In genomic region chr15:79101531-79101930, GRCm38 (mm10) we compare ENCODE assay signal across 13 mouse cellular contexts. TPM values are rescaled to one million over a fixed set of nuclear protein-coding genes. Genes with fewer than 3 reads are reported as not detected.
DNase-seq lines count a peak whose midpoint lies in the region; ATAC-seq and TF ChIP-seq lines count a peak whose summit lies in the region.
"Had no signal": no experiment of that assay in that cellular context is flagged by ENCODE, and none has a peak within 500 bp of the region (broad histone marks: within the 10 kb centered on the region; RNA-seq: fewer than 3 reads in every experiment).

No protein-coding gene starts in this region.

- no peak for TF ChIP-seq CTCF in gastrocnemius, adult 2 months (IDR thresholded peaks at IDR 0.05)
- no peak for TF ChIP-seq CTCF in kidney, postnatal 0 days (IDR thresholded peaks at IDR 0.05; ENCODE audit: low read depth)

- no peaks in the 10 kb centered on the region for H3K9me3 ChIP-seq in kidney, postnatal 0 days (replicated peaks; ENCODE audit: low read length)
- no peaks in the 10 kb centered on the region for H3K9me3 ChIP-seq in kidney, embryonic 14.5 days (ENCODE audit: control insufficient read depth, low read length)
- H3K9me3 ChIP-seq in limb, embryonic 13.5 days, result no peaks in the 10 kb centered on the region

- ATAC-seq in kidney, postnatal 0 days (replicated peaks; ENCODE audit: low FRiP score, low read depth), result no peak
- no peak for ATAC-seq in kidney, embryonic 14.5 days (ENCODE audit: low FRiP score, low TSS enrichment)
- ATAC-seq in limb, embryonic 13.5 days (ENCODE audit: low FRiP score, low read depth), result no peak
- ATAC-seq in granulocyte monocyte progenitor cell, adult 5-6 weeks (replicated peaks; ENCODE audit: poor library complexity, severe bottlenecking), result no peak

- no peak overlapping the region for H3K4me2 ChIP-seq in kidney, postnatal 0 days (ENCODE audit: low read length)
- H3K4me2 ChIP-seq in kidney, embryonic 14.5 days (replicated peaks; ENCODE audit: low read depth, low read length), result no peak overlapping the region
- H3K4me2 ChIP-seq in limb, embryonic 13.5 days (replicated peaks), result no peak overlapping the region

- intact Hi-C loops in gastrocnemius, adult 2 months (cut with DNase I), result no loop called here

- 0 out of 2 replicates have a peak overlapping the region, but pooled peaks have one; percentile 4 for H3K9ac ChIP-seq in kidney, postnatal 0 days (ENCODE audit: low read depth, low read length)
- H3K9ac ChIP-seq in kidney, embryonic 14.5 days (ENCODE audit: low read depth, low read length), result no peak overlapping the region
- H3K9ac ChIP-seq in limb, embryonic 13.5 days, result 0 out of 2 replicates have a peak overlapping the region, but pooled peaks have one; percentile 43

- no peak for DNase-seq in gastrocnemius, adult 2 months
- DNase-seq in gastrocnemius, postnatal 10 days, result no peak
- no peak for DNase-seq in kidney, postnatal 0 days (ENCODE audit: low spot score)
- peak; percentile 76 for DNase-seq in brain, adult 2 months (ENCODE audit: low read depth, low spot score)
- DNase-seq in kidney, adult 18-20 months, result no peak
- DNase-seq: adrenal gland, postnatal 14 days; cerebellum, postnatal 25 days; kidney, adult 9 months had no signal

- H3K27me3 ChIP-seq in kidney, postnatal 0 days (ENCODE audit: insufficient read depth, low read length), result no peaks in the 10 kb centered on the region
- no peaks in the 10 kb centered on the region for H3K27me3 ChIP-seq in kidney, embryonic 14.5 days (ENCODE audit: control insufficient read depth, insufficient read depth, low read length)
- no peaks in the 10 kb centered on the region for H3K27me3 ChIP-seq in limb, embryonic 13.5 days

- no peak overlapping the region for H3K4me3 ChIP-seq in gastrocnemius, adult 2 months
- H3K4me3 ChIP-seq in kidney, postnatal 0 days (replicated peaks; ENCODE audit: low read depth, low read length), result no peak overlapping the region
- no peak overlapping the region for H3K4me3 ChIP-seq in kidney, embryonic 14.5 days (ENCODE audit: low read length)
- H3K4me3 ChIP-seq in limb, embryonic 13.5 days, result no peak overlapping the region
- H3K4me3 ChIP-seq: myocyte had no signal

- H3K4me1 ChIP-seq in kidney, postnatal 0 days (replicated peaks; ENCODE audit: insufficient read depth, low read length), result peaks cover 24% of the 10 kb centered on the region; the same call in 1 of the 2 replicates
- peaks cover 14% of the 10 kb centered on the region for H3K4me1 ChIP-seq in kidney, embryonic 14.5 days (ENCODE audit: control insufficient read depth, insufficient read depth, low read length)
- peaks cover 44% of the 10 kb centered on the region for H3K4me1 ChIP-seq in limb, embryonic 13.5 days

- H3K27ac ChIP-seq in gastrocnemius, adult 2 months, result peak overlapping the region; percentile 31; the same call in 1 of the 2 replicates
- no peak overlapping the region for H3K27ac ChIP-seq in kidney, postnatal 0 days
- H3K27ac ChIP-seq in kidney, embryonic 14.5 days (ENCODE audit: low read depth, low read length), result no peak overlapping the region
- peak overlapping the region; percentile 55 for H3K27ac ChIP-seq in limb, embryonic 13.5 days

- no peaks in the 10 kb centered on the region for H3K36me3 ChIP-seq in kidney, postnatal 0 days (ENCODE audit: insufficient read depth, low read length)
- no peaks in the 10 kb centered on the region for H3K36me3 ChIP-seq in kidney, embryonic 14.5 days (ENCODE audit: control insufficient read depth, insufficient read depth, low read length)
- H3K36me3 ChIP-seq in limb, embryonic 13.5 days, result no peaks in the 10 kb centered on the region; the same call in 1 of the 2 replicates

RNA-seq across cellular contexts. Expression of gene Micall1, which starts 7.2 kb away (rescaled TPM):
- 10 to 100 TPM; 11.2 to 14.5 TPM for total RNA-seq in gastrocnemius, adult 2 months (2021)
- 10 to 100 TPM; 17.4 to 20.4 TPM for total RNA-seq in gastrocnemius, postnatal 10 days (2021)
- 5.9 and 6.6 TPM in 2 replicates for polyA plus RNA-seq in kidney, postnatal 0 days (2015; fragmentation: Nextera tagmentation; extraction: Ambion mirVana)
- polyA plus RNA-seq in kidney, embryonic 14.5 days (2014; fragmentation: Nextera tagmentation; extraction: Ambion mirVana), result 6.5 and 7.2 TPM in 2 replicates
- polyA plus RNA-seq in limb, embryonic 13.5 days (2015; fragmentation: Nextera tagmentation; extraction: Ambion mirVana), result 8.9 and 10.6 TPM in 2 replicates
- total RNA-seq in granulocyte monocyte progenitor cell, adult 5-6 weeks (2014; fragmentation: Nextera tagmentation), result 7.6 and 13.5 TPM in 2 replicates
- total RNA-seq in granulocyte monocyte progenitor cell, adult 5-6 weeks (2017), result 4.1 and 7.1 TPM in 2 replicates

RNA-seq across cellular contexts. Expression of gene Eif3l, which starts 26.6 kb away (rescaled TPM):
- total RNA-seq in gastrocnemius, adult 2 months (2021), result 10 to 100 TPM; 53.6 to 54.0 TPM
- 10 to 100 TPM; 80.0 to 86.2 TPM for total RNA-seq in gastrocnemius, postnatal 10 days (2021)
- polyA plus RNA-seq in kidney, postnatal 0 days (2015; fragmentation: Nextera tagmentation; extraction: Ambion mirVana), result 199 and 218 TPM in 2 replicates
- polyA plus RNA-seq in kidney, embryonic 14.5 days (2014; fragmentation: Nextera tagmentation; extraction: Ambion mirVana), result 207 and 265 TPM in 2 replicates
- polyA plus RNA-seq in limb, embryonic 13.5 days (2015; fragmentation: Nextera tagmentation; extraction: Ambion mirVana), result 221 and 229 TPM in 2 replicates
- 228 and 235 TPM in 2 replicates for total RNA-seq in granulocyte monocyte progenitor cell, adult 5-6 weeks (2014; fragmentation: Nextera tagmentation)
- total RNA-seq in granulocyte monocyte progenitor cell, adult 5-6 weeks (2017), result 310 and 312 TPM in 2 replicates

RNA-seq across cellular contexts. Expression of gene Ankrd54, which starts 38.8 kb away (rescaled TPM):
- total RNA-seq in gastrocnemius, adult 2 months (2021), result 1 to 10 TPM; 4.5 to 5.1 TPM
- total RNA-seq in gastrocnemius, postnatal 10 days (2021), result 1 to 10 TPM; 6.1 to 8.6 TPM
- polyA plus RNA-seq in kidney, postnatal 0 days (2015; fragmentation: Nextera tagmentation; extraction: Ambion mirVana), result 42.5 and 42.6 TPM in 2 replicates
- polyA plus RNA-seq in kidney, embryonic 14.5 days (2014; fragmentation: Nextera tagmentation; extraction: Ambion mirVana), result 48.6 and 54.2 TPM in 2 replicates
- 51.9 and 52.8 TPM in 2 replicates for polyA plus RNA-seq in limb, embryonic 13.5 days (2015; fragmentation: Nextera tagmentation; extraction: Ambion mirVana)
- total RNA-seq in granulocyte monocyte progenitor cell, adult 5-6 weeks (2014; fragmentation: Nextera tagmentation), result 14.5 and 21.9 TPM in 2 replicates
- 14.0 and 20.8 TPM in 2 replicates for total RNA-seq in granulocyte monocyte progenitor cell, adult 5-6 weeks (2017)

RNA-seq across cellular contexts. Expression of gene Polr2f, which starts 39.3 kb away (rescaled TPM):
- 10 to 100 TPM; 61.0 to 87.7 TPM for total RNA-seq in gastrocnemius, adult 2 months (2021)
- 10 to 100 TPM; 73.5 to 80.9 TPM for total RNA-seq in gastrocnemius, postnatal 10 days (2021)
- polyA plus RNA-seq in kidney, postnatal 0 days (2015; fragmentation: Nextera tagmentation; extraction: Ambion mirVana), result 314 and 321 TPM in 2 replicates
- 352 and 434 TPM in 2 replicates for polyA plus RNA-seq in kidney, embryonic 14.5 days (2014; fragmentation: Nextera tagmentation; extraction: Ambion mirVana)
- 293 and 294 TPM in 2 replicates for polyA plus RNA-seq in limb, embryonic 13.5 days (2015; fragmentation: Nextera tagmentation; extraction: Ambion mirVana)
- 60.5 and 134 TPM in 2 replicates for total RNA-seq in granulocyte monocyte progenitor cell, adult 5-6 weeks (2014; fragmentation: Nextera tagmentation)
- 91.1 and 113 TPM in 2 replicates for total RNA-seq in granulocyte monocyte progenitor cell, adult 5-6 weeks (2017)

RNA-seq across cellular contexts. Expression of gene 1700088E04Rik, which starts 39.5 kb away (rescaled TPM):
- 1 to 10 TPM; 1.1 to 1.2 TPM for total RNA-seq in gastrocnemius, adult 2 months (2021)
- 1 to 10 TPM in 1 of 2 experiments, under 1 TPM in 1; 0.54 to 1.1 TPM for total RNA-seq in gastrocnemius, postnatal 10 days (2021)
- polyA plus RNA-seq in kidney, postnatal 0 days (2015; fragmentation: Nextera tagmentation; extraction: Ambion mirVana), result 12.9 and 15.2 TPM in 2 replicates
- polyA plus RNA-seq in kidney, embryonic 14.5 days (2014; fragmentation: Nextera tagmentation; extraction: Ambion mirVana), result 7.1 and 8.8 TPM in 2 replicates
- polyA plus RNA-seq in limb, embryonic 13.5 days (2015; fragmentation: Nextera tagmentation; extraction: Ambion mirVana), result 5.6 and 7.5 TPM in 2 replicates
- not detected in 2 replicates for total RNA-seq in granulocyte monocyte progenitor cell, adult 5-6 weeks (2014; fragmentation: Nextera tagmentation)
- total RNA-seq in granulocyte monocyte progenitor cell, adult 5-6 weeks (2017), result not detected in 2 replicates
- total RNA-seq: megakaryocyte-erythroid progenitor cell, adult 5-6 weeks had no signal

Comparison
In these comparisons a context has a peak if more than half of its experiments do, and no peak if none do; other contexts are left out.
1. H3K27ac ChIP-seq: peak in gastrocnemius, adult 2 months (single experiment) and limb, embryonic 13.5 days (single experiment); none in kidney, postnatal 0 days (single experiment) and kidney, embryonic 14.5 days (single experiment).